18 mouse cellular contexts compared by ENCODE assay signal in genomic region chr17:88040810-88041209, GRCm38 (mm10).
"Had no signal": no experiment of that assay in that cellular context is flagged by ENCODE, and none has a peak within 500 bp of the region (broad histone marks: within the 10 kb centered on the region; RNA-seq: fewer than 3 reads in every experiment).

No protein-coding gene starts in this region.

- H3K9ac ChIP-seq: limb, embryonic 13.5 days; liver, embryonic 12.5 days; liver, embryonic 15.5 days; lung, embryonic 15.5 days; midbrain, embryonic 12.5 days had no signal

- H3K27ac ChIP-seq: kidney, postnatal 0 days; layer of hippocampus, adult 2 months; limb, embryonic 10.5 days; limb, embryonic 13.5 days; liver, embryonic 12.5 days; liver, embryonic 15.5 days; lung, embryonic 15.5 days; midbrain, embryonic 12.5 days had no signal

- DNase-seq: kidney, adult 8-10 months; kidney, postnatal 25 days; layer of hippocampus, adult 9-11 months; liver; lung, adult 18-20 months; lung, postnatal 10 days; lung, postnatal 36 days; thymus, adult 2 months had no signal

- H3K36me3 ChIP-seq: liver, embryonic 12.5 days; liver, embryonic 15.5 days; lung, embryonic 15.5 days had no signal

- H3K4me3 ChIP-seq: layer of hippocampus, adult 2 months; limb, embryonic 10.5 days; limb, embryonic 13.5 days; liver, embryonic 12.5 days; liver, embryonic 15.5 days; lung, embryonic 15.5 days; midbrain, embryonic 12.5 days had no signal

- H3K4me2 ChIP-seq: limb, embryonic 13.5 days; liver, embryonic 12.5 days; liver, embryonic 15.5 days; lung, embryonic 15.5 days; midbrain, embryonic 12.5 days had no signal

- ATAC-seq: intestine, postnatal 0 days; liver, embryonic 12.5 days; midbrain, embryonic 16.5 days had no signal

- H3K9me3 ChIP-seq: limb, embryonic 10.5 days; limb, embryonic 13.5 days; liver, embryonic 12.5 days; liver, embryonic 15.5 days; lung, embryonic 15.5 days; midbrain, embryonic 12.5 days had no signal

- H3K27me3 ChIP-seq: limb, embryonic 13.5 days; liver, embryonic 12.5 days; liver, embryonic 15.5 days; lung, embryonic 15.5 days; midbrain, embryonic 12.5 days had no signal
